Comparison of ENCODE assay signal across 10 mouse cellular contexts in the genomic region with DNA sequence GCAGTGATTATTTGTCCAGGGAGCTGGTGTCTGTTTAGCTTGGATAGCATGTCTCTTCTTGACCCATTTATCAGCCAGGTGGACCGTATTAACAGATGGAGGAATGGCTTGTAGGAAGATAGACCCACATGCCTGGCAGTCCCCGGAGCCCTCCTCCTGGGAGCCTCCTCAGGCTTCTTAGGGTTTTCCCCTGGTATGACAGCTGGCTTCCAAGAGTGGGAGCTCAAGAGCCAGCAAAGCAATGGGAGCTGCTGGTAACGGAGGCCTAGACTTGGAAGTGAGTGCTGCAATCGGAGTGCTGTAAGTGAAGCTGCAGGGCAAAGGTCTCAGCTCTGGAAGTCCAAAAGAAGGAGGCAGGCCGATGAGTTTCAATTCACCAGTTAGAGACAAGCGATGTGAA. TPM values are rescaled to one million over a fixed set of nuclear protein-coding genes. Genes with fewer than 3 reads are reported as not detected.
DNase-seq lines count a peak whose midpoint lies in the region; ATAC-seq and TF ChIP-seq lines count a peak whose summit lies in the region.
"Had no signal": no experiment of that assay in that cellular context is flagged by ENCODE, and none has a peak within 500 bp of the region (broad histone marks: within the 10 kb centered on the region; RNA-seq: fewer than 3 reads in every experiment).

No protein-coding gene starts in this region.

- no peaks in the 10 kb centered on the region for H3K36me3 ChIP-seq in hindbrain, postnatal 0 days (ENCODE audit: insufficient read depth, low read length)
- H3K36me3 ChIP-seq in hindbrain, embryonic 13.5 days: no peaks in the 10 kb centered on the region
- H3K36me3 ChIP-seq: G1E; limb, embryonic 13.5 days had no signal

- no peak overlapping the region for H3K9ac ChIP-seq in hindbrain, postnatal 0 days (replicated peaks; ENCODE audit: low read length)
- no peak overlapping the region for H3K9ac ChIP-seq in hindbrain, embryonic 13.5 days
- H3K9ac ChIP-seq: limb, embryonic 13.5 days had no signal

- ATAC-seq in hindbrain, postnatal 0 days: no peak
- no peak for ATAC-seq in hindbrain, embryonic 13.5 days (ENCODE audit: low FRiP score)
- peak; percentile 91 for ATAC-seq in frontal cortex, adult (ENCODE audit: low TSS enrichment)
- ATAC-seq in megakaryocyte-erythroid progenitor cell, adult 5-6 weeks (replicated peaks; ENCODE audit: low FRiP score, low TSS enrichment, poor library complexity, severe bottlenecking): no peak
- no peak for ATAC-seq in monocyte, adult 5-6 weeks (replicated peaks; ENCODE audit: insufficient number of reproducible peaks, low FRiP score, low TSS enrichment, poor library complexity, severe bottlenecking)

- no peaks in the 10 kb centered on the region for H3K27me3 ChIP-seq in hindbrain, postnatal 0 days (ENCODE audit: insufficient read depth, low read length)
- H3K27me3 ChIP-seq in hindbrain, embryonic 13.5 days: no peaks in the 10 kb centered on the region
- H3K27me3 ChIP-seq: limb, embryonic 13.5 days had no signal

- no peak overlapping the region for H3K27ac ChIP-seq in hindbrain, postnatal 0 days
- no peak overlapping the region for H3K27ac ChIP-seq in hindbrain, embryonic 13.5 days
- H3K27ac ChIP-seq: limb, embryonic 13.5 days had no signal

- intact Hi-C loops in left cerebral cortex, postnatal 36 days (cut with DNase I): no loop called here
- intact Hi-C loops in heart, postnatal 25 days (cut with DNase I): no loop called here

- TF ChIP-seq CTCF in hindbrain, postnatal 0 days (IDR thresholded peaks at IDR 0.05; ENCODE audit: low read depth): peak; percentile 37; the same call in 1 of the 2 replicates

- 53% methylated on average over 6 of the region's 6 CpGs for WGBS in hindbrain, postnatal 0 days
- 61% methylated on average over 6 of the region's 6 CpGs for WGBS in hindbrain, embryonic 13.5 days

- no peaks in the 10 kb centered on the region for H3K4me1 ChIP-seq in hindbrain, postnatal 0 days (ENCODE audit: insufficient read depth, low read length)
- no peaks in the 10 kb centered on the region for H3K4me1 ChIP-seq in hindbrain, embryonic 13.5 days (replicated peaks)
- H3K4me1 ChIP-seq: limb, embryonic 13.5 days had no signal

- H3K4me3 ChIP-seq in hindbrain, postnatal 0 days (ENCODE audit: low read length): no peak overlapping the region
- no peak overlapping the region for H3K4me3 ChIP-seq in hindbrain, embryonic 13.5 days
- H3K4me3 ChIP-seq: limb, embryonic 13.5 days had no signal

- no peak overlapping the region for H3K4me2 ChIP-seq in hindbrain, postnatal 0 days (ENCODE audit: low read depth, low read length)
- no peak overlapping the region for H3K4me2 ChIP-seq in hindbrain, embryonic 13.5 days
- H3K4me2 ChIP-seq: limb, embryonic 13.5 days had no signal

- H3K9me3 ChIP-seq in hindbrain, postnatal 0 days (ENCODE audit: low read length): no peaks in the 10 kb centered on the region
- H3K9me3 ChIP-seq in hindbrain, embryonic 13.5 days: no peaks in the 10 kb centered on the region
- H3K9me3 ChIP-seq: G1E; limb, embryonic 13.5 days had no signal

- peak; percentile 21 for DNase-seq in hindbrain, postnatal 0 days (ENCODE audit: low spot score)
- peak; percentile 86 for DNase-seq in cerebellum, adult 11-12 months
- peak; percentile 18 to 29 for DNase-seq in left cerebral cortex, postnatal 36 days (ENCODE audit: low spot score in 2 of 2)
- DNase-seq in heart, postnatal 25 days (ENCODE audit: low spot score): no peak

RNA-seq across cellular contexts. Expression of gene Ddx18, which starts 37.3 kb away (rescaled TPM):
- 39.9 and 41.8 TPM in 2 replicates for total RNA-seq in hindbrain, postnatal 0 days (2014; rRNA removed)
- 29.9 and 33.7 TPM in 2 replicates for polyA plus RNA-seq in hindbrain, postnatal 0 days (2015; fragmentation: Nextera tagmentation; extraction: Ambion mirVana)
- 50.6 and 52.9 TPM in 2 replicates for polyA plus RNA-seq in hindbrain, embryonic 13.5 days (2015; fragmentation: Nextera tagmentation; extraction: Ambion mirVana)
- 10 to 100 TPM; 24.0 to 27.5 TPM for total RNA-seq in left cerebral cortex, postnatal 36 days (2021)
- 133 TPM in 2 replicates for total RNA-seq in megakaryocyte-erythroid progenitor cell, adult 5-6 weeks (2014; fragmentation: Nextera tagmentation)
- total RNA-seq in megakaryocyte-erythroid progenitor cell, adult 5-6 weeks (2017): 120 and 178 TPM in 2 replicates
- total RNA-seq in heart, postnatal 25 days (2021): 10 to 100 TPM; 14.6 to 16.2 TPM
- 19.0 to 38.8 TPM (median 25.3 TPM) in 3 replicates for total RNA-seq in monocyte, adult 5-6 weeks (2017)
